Mouse (Mus musculus) erythroblast, adult 5-6 weeks (primary cell): ENCODE data around the gene Tmem171. TPM values are rescaled to one million over a fixed set of nuclear protein-coding genes. Genes with fewer than 3 reads are reported as not detected.

ENCODE experiments used
- ATAC-seq: replicated peaks from 2 replicates; pipeline ENCODE4 v1.8.0; 2016; ENCODE audit warnings: moderate number of reproducible peaks, mild to moderate bottlenecking, moderate TSS enrichment, inconsistent platforms; ENCODE audit not compliant: poor library complexity, low FRiP score, severe bottlenecking
- total RNA-seq, 2 experiments: library from RNA; stranded (forward) in 1 of 2; stranded (reverse) in 1 of 2; fragments of 150-400 nt in 1 of 2; fragments of 200-764, 138-1000 nt in 1 of 2; gene quantifications; 2 replicates each; pipeline versions ENCODE4 v1.2.3 to v1.2.4; 2015 to 2017; ENCODE audit warnings: low replicate concordance in 2 of 2

Gene Tmem171
- total RNA-seq, 2 experiments from 2014 or later = not detected

GRCm38 (mm10) chr13:98696716-98697115, 2.1 kb upstream of the Tmem171 start:
- ATAC-seq = no peak

GRCm38 (mm10) chr13:98695546-98695945, 912 bp upstream of the Tmem171 start:
- ATAC-seq = no peak

- no peak for ATAC-seq
These were observed 1.3 kb downstream of the Tmem171 start for GRCm38 (mm10) chr13:98693316-98693715.

- ATAC-seq = no peak
These were observed 2.6 kb downstream of the Tmem171 start for GRCm38 (mm10) chr13:98691956-98692515.

GRCm38 (mm10) chr13:98690886-98691285, 3.7 kb downstream of the Tmem171 start:
- ATAC-seq = no peak

- no peak for ATAC-seq
These were observed 4.9 kb downstream of the Tmem171 start for GRCm38 (mm10) chr13:98689605-98690290.

- ATAC-seq = no peak
These were observed 6.7 kb downstream of the Tmem171 start for GRCm38 (mm10) chr13:98687931-98688330.

GRCm38 (mm10) chr13:98684144-98684900, 10.3 kb downstream of the Tmem171 start:
- no peak for ATAC-seq

GRCm38 (mm10) chr13:98683412-98683811, 11.2 kb downstream of the Tmem171 start:
- ATAC-seq = no peak

GRCm38 (mm10) chr13:98680470-98681060, 14.1 kb downstream of the Tmem171 start:
- ATAC-seq = no peak

GRCm38 (mm10) chr13:98679631-98680041, 15.0 kb downstream of the Tmem171 start:
- no peak for ATAC-seq

- no peak for ATAC-seq
These were observed 15.4 kb downstream of the Tmem171 start for GRCm38 (mm10) chr13:98679230-98679629.

GRCm38 (mm10) chr13:98673922-98674321, 20.7 kb downstream of the Tmem171 start:
- ATAC-seq = no peak

GRCm38 (mm10) chr13:98669296-98669695, 25.3 kb downstream of the Tmem171 start:
- ATAC-seq = no peak

GRCm38 (mm10) chr13:98667316-98667715, 27.3 kb downstream of the Tmem171 start:
- ATAC-seq = no peak

GRCm38 (mm10) chr13:98665240-98665639, 29.4 kb downstream of the Tmem171 start:
- ATAC-seq = no peak

- no peak for ATAC-seq
These were observed 32.4 kb downstream of the Tmem171 start for GRCm38 (mm10) chr13:98662173-98662675.

GRCm38 (mm10) chr13:98656034-98656471, 38.6 kb downstream of the Tmem171 start:
- ATAC-seq = no peak

GRCm38 (mm10) chr13:98655346-98655745, 39.3 kb downstream of the Tmem171 start:
- no peak for ATAC-seq
